Mouse (Mus musculus) testis, adult 2 months (tissue): ENCODE data around the gene Pgm5.

Experiments used
- CTCF ChIP-seq: fragments of 200-500 bp; IDR thresholded peaks from 2 replicates; pipeline ENCODE4 v1.5.1; 2012; ENCODE audit warnings: low read depth, mild to moderate bottlenecking, inconsistent platforms, low read length, moderate library complexity; ENCODE audit not compliant: control insufficient read depth, insufficient read depth, insufficient replicate concordance
- POLR2A ChIP-seq: fragments of 200-500 bp; IDR thresholded peaks from 2 replicates; pipeline ENCODE4 v1.6.1; 2012; ENCODE audit warnings: low read depth, mild to moderate bottlenecking, inconsistent platforms, low read length, moderate library complexity; ENCODE audit not compliant: control insufficient read depth

GRCm38 (mm10) chr19:24634602-24635001 lies 227.1 kb downstream of the Pgm5 start:
- TF ChIP-seq POLR2A (no peak), CTCF (peak; percentile 70)
